Mouse (Mus musculus) C2C12 (cell line): ENCODE measurements around the gene Cdc34b.

Experiments used
- CEBPB ChIP-seq: IDR thresholded peaks from one replicate; pipeline ENCODE4 v1.6.1; 2011; ENCODE audit warnings: low read depth, mild to moderate bottlenecking, control low read depth, moderate library complexity
- CTCF ChIP-seq: IDR thresholded peaks from one replicate; pipeline ENCODE4 v1.5.1; 2011; ENCODE audit not compliant: control insufficient read depth, insufficient read depth, insufficient read length
- FOSL1 ChIP-seq: IDR thresholded peaks from one replicate; pipeline ENCODE4 v1.8.0; 2011; ENCODE audit warnings: mild to moderate bottlenecking, low read length; ENCODE audit not compliant: poor library complexity, insufficient read depth, severe bottlenecking
- MAX ChIP-seq: IDR thresholded peaks from one replicate; pipeline ENCODE4 v1.6.1; 2011; ENCODE audit warnings: mild to moderate bottlenecking, control low read depth
- MYOD1 ChIP-seq: IDR thresholded peaks from one replicate; pipeline ENCODE4 v1.6.1; 2011; ENCODE audit warnings: low read depth; ENCODE audit not compliant: control insufficient read depth, insufficient read length
- MYOG ChIP-seq: IDR thresholded peaks from one replicate; pipeline ENCODE4 v1.6.1; 2011; ENCODE audit not compliant: control insufficient read depth, insufficient read length; ENCODE audit errors: extremely low read depth
- USF1 ChIP-seq: IDR thresholded peaks from one replicate; pipeline ENCODE4 v1.6.1; 2011; ENCODE audit warnings: low read depth, mild to moderate bottlenecking, control low read depth, moderate library complexity

- TF ChIP-seq MYOG (no peak), CTCF (no peak), CEBPB (no peak), USF1 (no peak), MAX (no peak), FOSL1 (no peak), MYOD1 (no peak)
Observed at GRCm38 (mm10) chr11:94717239-94717638, 24.3 kb upstream of the Cdc34b start.
